Mouse (Mus musculus) bone marrow macrophage, adult 2 months (primary cell): ENCODE measurements around the gene Ndrg4.

ENCODE experiments used
- CTCF ChIP-seq: IDR thresholded peaks from 2 replicates; pipeline ENCODE4 v1.5.1; 2012; ENCODE audit warnings: low read depth, mild to moderate bottlenecking, low read length, moderate library complexity
- POLR2A ChIP-seq: IDR thresholded peaks from 2 replicates; pipeline ENCODE4 v1.6.1; 2012; ENCODE audit warnings: mild to moderate bottlenecking, low read depth, low read length, borderline replicate concordance

DNA sequence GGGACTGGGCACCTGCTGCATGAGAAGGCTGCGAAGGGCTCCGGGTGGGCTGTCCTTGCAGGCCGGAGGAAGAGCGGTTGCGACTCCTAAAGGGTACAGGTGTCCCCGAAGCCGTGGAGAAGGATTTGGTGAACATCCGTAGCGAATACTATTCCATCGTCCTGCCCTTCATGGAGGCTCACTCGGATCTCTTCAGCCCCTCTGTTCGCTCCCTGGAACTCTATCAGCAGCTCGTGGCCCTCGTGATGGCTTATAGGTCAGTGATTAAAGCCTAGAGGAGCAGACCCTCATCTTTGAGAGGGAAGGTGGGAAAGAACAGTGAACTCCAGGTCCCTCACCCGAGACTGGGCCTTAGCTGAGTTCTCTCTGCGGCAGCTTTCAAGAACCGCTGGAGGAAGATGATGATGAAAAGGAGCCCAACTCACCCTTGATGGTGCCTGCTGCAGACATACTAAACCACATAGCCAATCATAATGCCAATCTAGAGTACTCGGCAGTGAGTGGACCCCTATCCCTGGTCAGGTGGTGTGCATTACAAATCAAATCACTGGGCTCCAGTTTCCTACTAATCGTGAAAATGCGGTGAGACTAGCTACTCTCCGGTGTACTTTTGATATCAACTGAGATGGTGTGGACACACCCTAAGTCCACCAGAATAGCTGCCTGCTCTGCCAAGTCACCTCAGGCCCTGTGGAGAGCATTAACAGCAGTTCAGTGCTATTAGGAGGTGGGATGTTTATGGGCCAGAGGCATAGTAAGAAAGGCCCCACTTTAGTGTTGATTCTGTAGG lies 40.0 kb downstream of the Ndrg4 start:
- TF ChIP-seq CTCF: no peak
- TF ChIP-seq POLR2A: no peak
